ENCODE assay signal across 16 mouse cellular contexts in the genomic region with DNA sequence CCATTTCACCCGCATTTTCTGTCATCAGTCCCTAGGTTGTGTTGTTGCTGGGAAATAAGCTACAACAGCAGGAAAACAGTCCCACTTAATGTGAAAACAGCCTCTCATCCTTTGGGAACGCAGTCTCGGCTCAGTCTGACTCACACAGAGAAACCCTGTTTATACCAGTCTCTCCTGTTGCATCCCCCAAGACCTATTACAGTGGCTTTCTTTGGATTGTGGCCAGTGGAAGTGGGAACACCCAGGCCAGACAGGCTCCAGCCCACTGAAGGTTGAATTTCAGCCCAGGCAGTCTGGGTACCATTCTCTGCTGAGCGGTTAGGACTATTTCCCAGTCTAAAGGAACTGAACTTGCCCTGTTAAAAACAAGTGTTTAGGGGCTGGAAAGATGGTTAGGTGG.
"Had no signal": no experiment of that assay in that cellular context is flagged by ENCODE, and none has a peak within 500 bp of the region (broad histone marks: within the 10 kb centered on the region; RNA-seq: fewer than 3 reads in every experiment).

No protein-coding gene starts in this region.

- ATAC-seq: lung, postnatal 0 days had no signal

- H3K9ac ChIP-seq: liver, embryonic 15.5 days; neural tube, embryonic 12.5 days; stomach, embryonic 15.5 days had no signal

- H3K9me3 ChIP-seq: liver, embryonic 15.5 days; midbrain, embryonic 10.5 days; neural tube, embryonic 12.5 days; stomach, embryonic 15.5 days had no signal

- H3K27me3 ChIP-seq: liver, embryonic 15.5 days; neural tube, embryonic 12.5 days; stomach, embryonic 15.5 days had no signal

- H3K4me2 ChIP-seq: liver, embryonic 11.5 days; liver, embryonic 15.5 days; neural tube, embryonic 12.5 days; stomach, embryonic 15.5 days had no signal

- H3K36me3 ChIP-seq: liver, embryonic 15.5 days; midbrain, embryonic 10.5 days; neural tube, embryonic 12.5 days; stomach, embryonic 15.5 days had no signal

- H3K4me1 ChIP-seq: liver, embryonic 15.5 days; neural tube, embryonic 12.5 days; stomach, embryonic 15.5 days had no signal

- H3K4me3 ChIP-seq: layer of hippocampus, adult 2 months; liver, embryonic 15.5 days; midbrain, embryonic 10.5 days; neural tube, embryonic 12.5 days; stomach, embryonic 15.5 days had no signal

- DNase-seq: kidney, adult 18-20 months; kidney, postnatal 10 days; kidney, postnatal 4 days; left cerebral cortex, postnatal 4 days; lung, adult 2 months; lung, postnatal 4 days; midbrain, embryonic 14.5 days; spleen, adult 18-20 months; thymus, postnatal 36 days had no signal

- H3K27ac ChIP-seq: layer of hippocampus, adult 2 months; liver, embryonic 15.5 days; midbrain, embryonic 10.5 days; neural tube, embryonic 12.5 days; stomach, embryonic 15.5 days had no signal
